Mouse (Mus musculus): ENCODE measurements around the gene Atpaf2. TPM values are rescaled to one million over a fixed set of nuclear protein-coding genes. Genes with fewer than 3 reads are reported as not detected.

Atpaf2 gene
- total and polyA plus RNA-seq, 3 experiments, result 47.8 to 79.2 (median 78.6) TPM

DNA sequence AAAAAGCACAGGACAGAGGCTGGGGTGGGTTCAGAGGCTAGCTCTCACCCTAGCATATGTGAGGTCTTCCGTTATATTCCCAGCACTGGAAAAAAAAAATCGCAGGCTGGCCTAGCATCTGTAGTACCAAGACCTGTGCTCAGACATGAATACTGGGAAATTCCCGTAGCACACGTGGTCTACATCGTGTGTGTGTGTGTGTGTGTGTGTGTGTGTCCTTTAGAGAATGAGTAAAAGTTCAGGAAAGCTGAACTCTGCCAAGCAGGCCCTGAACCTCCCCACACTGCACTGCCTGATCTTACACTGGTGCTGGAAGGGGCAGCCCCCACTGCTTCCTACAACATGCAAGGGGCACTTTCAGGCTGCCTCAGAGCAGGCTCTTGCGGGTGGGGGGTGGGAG is 43.8 kb downstream of the Atpaf2 start:
- TF ChIP-seq UBTF (IDR thresholded peaks at IDR 0.05; ENCODE audit: low read depth, low read length) (no peak), NRF1 (IDR thresholded peaks at IDR 0.05; ENCODE audit: low read depth, low read length) (no peak), ZC3H11A (IDR thresholded peaks at IDR 0.05; ENCODE audit: low read depth, low read length) (no peak), BHLHE40 (IDR thresholded peaks at IDR 0.05; ENCODE audit: low read depth, low read length) (peak; percentile 62; the same call in 1 of the 2 replicates), MYC (IDR thresholded peaks at IDR 0.05; ENCODE audit: low read depth, low read length) (peak; percentile 84), CHD1 (IDR thresholded peaks at IDR 0.05; ENCODE audit: low read depth, low read length) (0 out of 2 replicates have a peak, but pooled peaks have one; percentile 21), ZNF384 (IDR thresholded peaks at IDR 0.05; ENCODE audit: low read depth, low read length) (peak; percentile 86), MEF2A (IDR thresholded peaks at IDR 0.05; ENCODE audit: borderline replicate concordance, low read depth, low read length) (peak; percentile 61), GABPA (IDR thresholded peaks at IDR 0.05; ENCODE audit: insufficient replicate concordance, low read depth, low read length) (no peak), USF2 (conservative IDR thresholded peaks at IDR 0.05; ENCODE audit: low read depth, low read length) (peak; percentile 69), ZKSCAN1 (IDR thresholded peaks at IDR 0.05; ENCODE audit: borderline replicate concordance, low read depth, low read length) (no peak), MXI1 (IDR thresholded peaks at IDR 0.05; ENCODE audit: low read depth, low read length) (no peak), RAD21 (IDR thresholded peaks at IDR 0.05; ENCODE audit: low read depth, low read length) (no peak), ZMIZ1 (IDR thresholded peaks at IDR 0.05; ENCODE audit: low read depth, low read length) (0 out of 2 replicates have a peak, but pooled peaks have one; percentile 23), HCFC1 (IDR thresholded peaks at IDR 0.05; ENCODE audit: low read depth, low read length) (no peak), NELFE (IDR thresholded peaks at IDR 0.05; ENCODE audit: low read depth, low read length) (no peak), IRF4 (IDR thresholded peaks at IDR 0.05; ENCODE audit: low read depth, low read length) (peak; percentile 40; the same call in 1 of the 2 replicates), MAFK (IDR thresholded peaks at IDR 0.05; ENCODE audit: insufficient replicate concordance, low read length) (no peak), ETS1 (conservative IDR thresholded peaks at IDR 0.05; ENCODE audit: low read depth, low read length) (0 out of 2 replicates have a peak, but pooled peaks have one; percentile 5), USF1 (IDR thresholded peaks at IDR 0.05; ENCODE audit: low read depth, low read length) (peak; percentile 85), JUN (IDR thresholded peaks at IDR 0.05; ENCODE audit: insufficient read depth, low read depth, low read length) (no peak), TCF12 (IDR thresholded peaks at IDR 0.05; ENCODE audit: low read depth, low read length) (no peak), POLR2A (IDR thresholded peaks at IDR 0.05; ENCODE audit: low read depth, low read length) (peak; percentile 50; the same call in 1 of the 2 replicates), SMC3 (IDR thresholded peaks at IDR 0.05; ENCODE audit: low read depth, low read length) (no peak), RCOR1 (conservative IDR thresholded peaks at IDR 0.05; ENCODE audit: low read depth, low read length) (no peak), ELF1 (IDR thresholded peaks at IDR 0.05; ENCODE audit: low read depth, low read length) (0 out of 2 replicates have a peak, but pooled peaks have one; percentile 35), MAZ (IDR thresholded peaks at IDR 0.05; ENCODE audit: low read depth, low read length) (no peak), JUND (conservative IDR thresholded peaks at IDR 0.05; ENCODE audit: low read depth, low read length) (no peak), PAX5 (IDR thresholded peaks at IDR 0.05; ENCODE audit: low read length) (no peak), MAX (IDR thresholded peaks at IDR 0.05; ENCODE audit: low read length) (peak; percentile 95), E2F4 (IDR thresholded peaks at IDR 0.05; ENCODE audit: insufficient replicate concordance, low read depth, low read length) (no peak), CTCF (conservative IDR thresholded peaks at IDR 0.05 in 1 of 2, IDR thresholded peaks at IDR 0.05 in 1 of 2; ENCODE audit: low read depth in 2 of 2, low read length in 2 of 2) (no peak), SIN3A (IDR thresholded peaks at IDR 0.05; ENCODE audit: low read length) (peak; percentile 25; the same call in 1 of the 2 replicates), KAT2A (IDR thresholded peaks at IDR 0.05; ENCODE audit: insufficient replicate concordance, low read length) (no peak), CHD2 (IDR thresholded peaks at IDR 0.05; ENCODE audit: low read length) (no peak), POLR2AphosphoS2 (IDR thresholded peaks at IDR 0.05; ENCODE audit: low read depth, low read length) (no peak), TBP (conservative IDR thresholded peaks at IDR 0.05; ENCODE audit: low read depth, low read length) (no peak), EP300 (IDR thresholded peaks at IDR 0.05; ENCODE audit: low read length) (peak; percentile 54; the same call in 1 of the 2 replicates)
- Histone ChIP-seq H3K4me1 (ENCODE audit: control insufficient read depth in 1 of 2, insufficient read depth in 2 of 2) (peaks cover 17 to 23% of the 10 kb centered on the region in 2 experiments), H3K27me3 (replicated peaks) (no peaks in the 10 kb centered on the region), H3K27ac (ENCODE audit: insufficient read depth, low read depth) (no peak overlapping the region), H3K9me3 (replicated peaks; ENCODE audit: low read length) (no peaks in the 10 kb centered on the region), H3K4me2 (ENCODE audit: insufficient read depth, low read depth, poor library complexity, severe bottlenecking) (no peak overlapping the region), H3K36me3 (replicated peaks in 1 of 2; ENCODE audit: control insufficient read depth in 1 of 2, insufficient read depth in 1 of 2, low read length in 1 of 2) (no peaks in the 10 kb centered on the region), H3K4me3 (replicated peaks in 1 of 3; ENCODE audit: low read depth in 2 of 3, low read length in 2 of 3, poor library complexity in 1 of 3) (no peak overlapping the region), H3K79me2 (replicated peaks; ENCODE audit: control insufficient read depth, extremely low read depth, insufficient read depth, poor library complexity, severe bottlenecking) (no peaks in the 10 kb centered on the region), H3K9ac (ENCODE audit: insufficient read depth, low read depth) (peak overlapping the region; percentile 3; the same call in 1 of the 2 replicates)
- in situ Hi-C loops (cut with MboI; ENCODE audit: low pct_ligation_motif_present, low pct_unique_long_range_greater_than_20kb, low sequenced_read_pairs), result no loop called here
- DNase-seq (ENCODE audit: extremely low read depth), result peak; percentile 65
- dilution Hi-C loops (cut with MboI; ENCODE audit: extremely low pct_ligation_motif_present, extremely low pct_unique_long_range_greater_than_20kb, low sequenced_read_pairs), result no loop called here

Measured in CH12.LX (cell line).